Mouse (Mus musculus): ENCODE results near the gene Ncapd3. TPM values are rescaled to one million over a fixed set of nuclear protein-coding genes. Genes with fewer than 3 reads are reported as not detected.

The Ncapd3 gene
- total and polyA plus RNA-seq, 3 experiments: 29.9 to 39.2 (median 33.7) TPM

- H3K9me3 ChIP-seq (replicated peaks; ENCODE audit: low read length): peaks cover 2% of the 10 kb centered on the region
- H3K4me3 ChIP-seq (replicated peaks in 1 of 3; ENCODE audit: low read depth in 2 of 3, low read length in 2 of 3, poor library complexity in 1 of 3): no peak overlapping the region
- dilution Hi-C loops (cut with MboI; ENCODE audit: extremely low pct_ligation_motif_present, extremely low pct_unique_long_range_greater_than_20kb, low sequenced_read_pairs): no loop called here
- in situ Hi-C loops (cut with MboI; ENCODE audit: low pct_ligation_motif_present, low pct_unique_long_range_greater_than_20kb, low sequenced_read_pairs): no loop called here
- H3K4me2 ChIP-seq (ENCODE audit: insufficient read depth, low read depth, poor library complexity, severe bottlenecking): no peak overlapping the region
- peaks cover 16 to 56% of the 10 kb centered on the region in 2 experiments for H3K36me3 ChIP-seq (replicated peaks in 1 of 2; ENCODE audit: control insufficient read depth in 1 of 2, insufficient read depth in 1 of 2, low read length in 1 of 2)
- peaks cover 5 to 18% of the 10 kb centered on the region in 2 experiments for H3K4me1 ChIP-seq (ENCODE audit: control insufficient read depth in 1 of 2, insufficient read depth in 2 of 2)
- peak; percentile 30 for DNase-seq (ENCODE audit: extremely low read depth)
- H3K79me2 ChIP-seq (replicated peaks; ENCODE audit: control insufficient read depth, extremely low read depth, insufficient read depth, poor library complexity, severe bottlenecking): no peaks in the 10 kb centered on the region
- no peak overlapping the region for H3K27ac ChIP-seq (ENCODE audit: insufficient read depth, low read depth)
- no peak overlapping the region for H3K9ac ChIP-seq (ENCODE audit: insufficient read depth, low read depth)
- TF ChIP-seq POLR2A (IDR thresholded peaks at IDR 0.05; ENCODE audit: low read depth, low read length) (no peak), BHLHE40 (IDR thresholded peaks at IDR 0.05; ENCODE audit: low read depth, low read length) (0 out of 2 replicates have a peak, but pooled peaks have one; percentile 21)
- no peaks in the 10 kb centered on the region for H3K27me3 ChIP-seq (replicated peaks)
Measured at GRCm38 (mm10) chr9:27018961-27019360, 11.0 kb upstream of the Ncapd3 start.

GRCm38 (mm10) chr9:27023681-27024080 lies 6.3 kb upstream of the Ncapd3 start:
- H3K27ac ChIP-seq (ENCODE audit: insufficient read depth, low read depth): no peak overlapping the region
- H3K4me3 ChIP-seq (replicated peaks in 1 of 3; ENCODE audit: low read depth in 2 of 3, low read length in 2 of 3, poor library complexity in 1 of 3): no peak overlapping the region
- dilution Hi-C loops (cut with MboI; ENCODE audit: extremely low pct_ligation_motif_present, extremely low pct_unique_long_range_greater_than_20kb, low sequenced_read_pairs) (no loop called here), in situ Hi-C loops (cut with MboI; ENCODE audit: low pct_ligation_motif_present, low pct_unique_long_range_greater_than_20kb, low sequenced_read_pairs) (no loop called here)
- no peak overlapping the region for H3K9ac ChIP-seq (ENCODE audit: insufficient read depth, low read depth)
- peaks cover 2% of the 10 kb centered on the region for H3K27me3 ChIP-seq (replicated peaks)
- peaks cover 2% of the 10 kb centered on the region for H3K9me3 ChIP-seq (replicated peaks; ENCODE audit: low read length)
- peaks cover 7% of the 10 kb centered on the region; the same call in 1 of the 2 replicates for H3K79me2 ChIP-seq (replicated peaks; ENCODE audit: control insufficient read depth, extremely low read depth, insufficient read depth, poor library complexity, severe bottlenecking)
- H3K4me1 ChIP-seq (ENCODE audit: control insufficient read depth in 1 of 2, insufficient read depth in 2 of 2): peaks cover 16 to 55% of the 10 kb centered on the region in 2 experiments
- DNase-seq (ENCODE audit: extremely low read depth): peak; percentile 55
- H3K36me3 ChIP-seq (replicated peaks in 1 of 2; ENCODE audit: control insufficient read depth in 1 of 2, insufficient read depth in 1 of 2, low read length in 1 of 2): peaks cover 0 to 28% of the 10 kb centered on the region in 2 experiments
- H3K4me2 ChIP-seq (ENCODE audit: insufficient read depth, low read depth, poor library complexity, severe bottlenecking): no peak overlapping the region
- peak; percentile 53 for TF ChIP-seq EP300 (IDR thresholded peaks at IDR 0.05; ENCODE audit: low read length)
- TF ChIP-seq ETS1 (conservative IDR thresholded peaks at IDR 0.05; ENCODE audit: low read depth, low read length): 0 out of 2 replicates have a peak, but pooled peaks have one; percentile 25
- TF ChIP-seq ZMIZ1 (IDR thresholded peaks at IDR 0.05; ENCODE audit: low read depth, low read length): no peak
- TF ChIP-seq MAX (IDR thresholded peaks at IDR 0.05; ENCODE audit: low read length): no peak
- no peak for TF ChIP-seq PAX5 (IDR thresholded peaks at IDR 0.05; ENCODE audit: low read length)

GRCm38 (mm10) chr9:27026708-27027107 lies 3.3 kb upstream of the Ncapd3 start:
- peaks cover 18% of the 10 kb centered on the region for H3K79me2 ChIP-seq (replicated peaks; ENCODE audit: control insufficient read depth, extremely low read depth, insufficient read depth, poor library complexity, severe bottlenecking)
- TF ChIP-seq SIN3A (IDR thresholded peaks at IDR 0.05; ENCODE audit: low read length) (no peak), ELF1 (IDR thresholded peaks at IDR 0.05; ENCODE audit: low read depth, low read length) (no peak), ETS1 (conservative IDR thresholded peaks at IDR 0.05; ENCODE audit: low read depth, low read length) (peak; percentile 69), MEF2A (IDR thresholded peaks at IDR 0.05; ENCODE audit: borderline replicate concordance, low read depth, low read length) (0 out of 2 replicates have a peak, but pooled peaks have one; percentile 24), IRF4 (IDR thresholded peaks at IDR 0.05; ENCODE audit: low read depth, low read length) (peak; percentile 58), EP300 (IDR thresholded peaks at IDR 0.05; ENCODE audit: low read length) (peak; percentile 58; the same call in 1 of the 2 replicates), MAFK (IDR thresholded peaks at IDR 0.05; ENCODE audit: insufficient replicate concordance, low read length) (peak; percentile 85), UBTF (IDR thresholded peaks at IDR 0.05; ENCODE audit: low read depth, low read length) (no peak), BHLHE40 (IDR thresholded peaks at IDR 0.05; ENCODE audit: low read depth, low read length) (peak; percentile 68)
- H3K4me3 ChIP-seq (replicated peaks in 1 of 3; ENCODE audit: low read depth in 2 of 3, low read length in 2 of 3, poor library complexity in 1 of 3): no peak overlapping the region
- H3K9me3 ChIP-seq (replicated peaks; ENCODE audit: low read length): no peaks in the 10 kb centered on the region
- H3K9ac ChIP-seq (ENCODE audit: insufficient read depth, low read depth): no peak overlapping the region
- dilution Hi-C loops (cut with MboI; ENCODE audit: extremely low pct_ligation_motif_present, extremely low pct_unique_long_range_greater_than_20kb, low sequenced_read_pairs) (no loop called here), in situ Hi-C loops (cut with MboI; ENCODE audit: low pct_ligation_motif_present, low pct_unique_long_range_greater_than_20kb, low sequenced_read_pairs) (no loop called here)
- H3K36me3 ChIP-seq (replicated peaks in 1 of 2; ENCODE audit: control insufficient read depth in 1 of 2, insufficient read depth in 1 of 2, low read length in 1 of 2): peaks cover 0 to 16% of the 10 kb centered on the region in 2 experiments
- DNase-seq (ENCODE audit: extremely low read depth): peak; percentile 81
- H3K27me3 ChIP-seq (replicated peaks): peaks cover 2% of the 10 kb centered on the region
- no peak overlapping the region; the same call in 1 of the 2 replicates for H3K4me2 ChIP-seq (ENCODE audit: insufficient read depth, low read depth, poor library complexity, severe bottlenecking)
- peaks cover 16 to 53% of the 10 kb centered on the region in 2 experiments for H3K4me1 ChIP-seq (ENCODE audit: control insufficient read depth in 1 of 2, insufficient read depth in 2 of 2)
- no peak overlapping the region for H3K27ac ChIP-seq (ENCODE audit: insufficient read depth, low read depth)
